Mouse (Mus musculus) left cerebral cortex, postnatal 10 days (tissue): ENCODE measurements around the gene Ints14. TPM values are rescaled to one million over a fixed set of nuclear protein-coding genes. Genes with fewer than 3 reads are reported as not detected.
"Not testable (repeated sequence)": the region's sequence is repeated elsewhere in the genome, so short reads cannot be mapped to it uniquely, and the experiment has no call there.

Experiments used
- DNase-seq, 2 experiments: peaks; one replicate each; pipeline ENCODE4 v3.0.0; 2021 to 2022; ENCODE audit warnings: low spot score in 2 of 2, mixed read lengths in 1 of 2; ENCODE audit errors: extremely low spot score in 1 of 2
- intact Hi-C: fragments of 180-260 bp; cut with DNase I; formaldehyde crosslinking; loops from one replicate; pipeline ENCODE4 v1.15.1; 2025
- total RNA-seq, 2 experiments: library from RNA; stranded (reverse); gene quantifications; 2 replicates each; pipeline ENCODE4 v1.2.3; 2021

The Ints14 gene
- total RNA-seq, 2 experiments from 2014 or later: 19.7 to 22.0 TPM

DNA sequence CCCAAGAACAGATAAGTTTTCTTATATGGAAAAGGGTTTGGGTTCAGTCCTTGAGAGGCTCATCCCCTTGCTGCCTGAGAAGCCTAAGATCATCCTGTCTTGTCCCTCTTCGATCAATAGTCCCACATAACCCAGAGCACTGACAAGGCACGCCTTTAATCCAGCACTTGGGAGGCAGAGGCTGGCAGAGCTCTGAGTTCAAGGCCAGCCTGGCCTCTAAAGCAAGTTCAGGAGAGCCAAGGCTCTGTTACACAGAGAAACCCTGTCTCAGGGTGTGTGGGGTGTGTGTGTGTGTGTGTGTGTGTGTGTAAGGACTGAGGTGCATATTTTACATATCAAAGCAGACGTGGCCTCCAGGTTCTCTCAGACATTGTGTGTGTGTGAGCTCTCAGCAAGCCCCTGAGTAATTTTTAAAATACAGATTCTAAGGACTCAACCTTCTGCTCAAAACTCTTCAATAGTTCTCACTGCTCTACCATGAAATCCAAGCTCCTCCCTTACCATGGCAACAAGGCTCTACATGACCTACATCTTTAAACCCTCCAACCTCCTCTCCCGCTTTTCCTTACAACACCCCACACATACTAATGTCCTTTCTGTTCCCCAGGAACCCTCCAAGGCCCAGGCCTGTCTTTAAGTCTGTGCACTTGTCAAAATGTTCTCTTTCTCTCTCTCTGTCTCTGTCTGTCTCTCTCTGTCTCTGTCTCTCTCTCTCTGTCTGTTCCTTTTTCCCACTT, 55.7 kb downstream of the Ints14 start:
- no peak for DNase-seq
- intact Hi-C loops: no loop called here

DNA sequence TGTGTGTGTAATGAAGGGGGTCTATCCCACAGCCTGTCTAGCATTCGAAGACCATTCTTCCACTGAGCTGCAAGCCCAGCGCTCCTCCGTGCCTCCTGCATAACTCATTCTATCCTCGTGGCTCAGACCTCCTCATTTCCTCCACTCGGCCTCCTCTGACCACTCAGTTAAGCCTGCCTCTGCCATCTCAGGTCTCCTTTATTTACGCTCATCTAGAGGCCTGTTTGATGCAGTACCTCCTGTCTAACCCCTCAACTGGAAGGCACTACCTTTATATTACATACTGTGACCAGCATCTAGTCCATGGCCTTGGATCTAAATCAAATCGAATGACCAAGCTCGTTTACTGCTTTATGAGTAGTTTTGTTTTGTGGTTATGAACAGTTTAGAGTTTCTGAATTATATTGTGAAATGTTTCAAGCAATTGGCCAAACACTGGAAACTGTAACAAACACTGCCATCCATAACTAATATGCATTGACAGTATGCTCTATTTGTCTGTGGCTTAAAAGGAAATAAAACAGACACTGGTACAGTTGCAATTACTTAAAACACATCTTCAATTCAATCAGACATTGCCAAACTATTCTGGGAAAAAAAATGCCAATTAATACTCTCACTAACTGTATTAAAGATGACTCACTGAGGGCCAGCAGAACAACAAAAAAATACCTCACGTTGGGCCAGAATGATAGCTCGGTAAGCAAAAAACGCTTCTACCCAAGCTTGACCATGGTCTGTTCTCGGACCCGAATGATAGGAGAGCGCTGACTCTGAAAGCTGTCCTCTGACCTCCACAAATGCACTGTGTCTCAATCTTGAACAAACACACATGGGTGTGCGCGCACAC, 56.5 kb downstream of the Ints14 start:
- intact Hi-C loops: no loop called here
- no peak for DNase-seq

GRCm38 (mm10) chr9:65017896-65018295, 57.2 kb downstream of the Ints14 start:
- no peak for DNase-seq
- intact Hi-C loops: no loop called here

DNA sequence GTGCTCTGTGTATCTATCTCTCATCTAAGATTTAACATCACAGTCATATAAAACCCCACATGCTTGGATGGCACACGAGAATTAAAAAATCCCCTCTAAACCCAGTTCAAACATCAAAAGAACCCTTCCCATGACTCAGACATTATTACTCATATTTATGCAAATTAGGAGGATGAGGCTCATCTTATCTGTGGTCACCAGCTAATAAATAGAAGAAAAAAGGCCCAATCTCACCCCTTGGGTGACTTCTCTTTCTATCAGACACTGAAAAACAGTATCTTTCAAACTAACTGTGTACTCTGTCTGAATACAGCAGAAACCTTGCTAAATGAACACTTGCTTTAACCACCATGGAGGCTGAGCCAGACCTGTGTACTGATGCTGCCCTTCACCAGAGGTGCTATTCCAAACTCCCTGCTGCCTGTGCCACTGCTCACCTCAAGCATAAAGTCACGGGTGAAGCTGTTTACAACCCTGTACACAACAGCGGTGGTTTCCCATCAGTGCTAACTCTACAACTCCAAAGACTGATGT, 58.0 kb downstream of the Ints14 start:
- intact Hi-C loops: no loop called here
- DNase-seq: no peak

DNA sequence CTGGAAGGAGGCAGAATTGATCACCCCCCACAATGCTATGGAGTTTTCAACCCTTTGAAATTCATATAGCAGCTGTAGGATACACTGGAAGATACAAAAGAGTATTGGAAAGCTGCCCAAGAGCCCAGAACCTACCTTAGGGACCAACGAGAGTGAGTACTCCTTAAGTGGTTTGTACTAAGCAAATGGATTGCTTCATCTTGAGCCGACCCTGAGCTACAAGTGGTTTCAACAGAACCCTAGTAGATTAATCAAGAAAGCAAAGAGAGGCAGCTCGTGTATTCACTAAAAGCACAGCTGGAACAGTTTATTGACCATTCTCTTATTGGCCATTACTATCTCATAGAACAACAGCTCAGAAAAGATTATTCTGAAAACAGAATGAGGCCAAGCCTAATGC, 58.4 kb downstream of the Ints14 start:
- DNase-seq: no peak
- intact Hi-C loops: no loop called here

- no peak for DNase-seq
- intact Hi-C loops: no loop called here
These were observed 59.4 kb downstream of the Ints14 start for GRCm38 (mm10) chr9:65020128-65020527.

- intact Hi-C loops: no loop called here
- DNase-seq: peak; percentile 87 to 95
These were observed 60.5 kb downstream of the Ints14 start, which contains the start of gene Hacd3 for GRCm38 (mm10) chr9:65020991-65021886. TSS of gene Hacd3 (minus strand) at chr9:65021693.

GRCm38 (mm10) chr9:65021887-65022579, 61.3 kb downstream of the Ints14 start:
- DNase-seq: no peak
- intact Hi-C loops: no loop called here

DNA sequence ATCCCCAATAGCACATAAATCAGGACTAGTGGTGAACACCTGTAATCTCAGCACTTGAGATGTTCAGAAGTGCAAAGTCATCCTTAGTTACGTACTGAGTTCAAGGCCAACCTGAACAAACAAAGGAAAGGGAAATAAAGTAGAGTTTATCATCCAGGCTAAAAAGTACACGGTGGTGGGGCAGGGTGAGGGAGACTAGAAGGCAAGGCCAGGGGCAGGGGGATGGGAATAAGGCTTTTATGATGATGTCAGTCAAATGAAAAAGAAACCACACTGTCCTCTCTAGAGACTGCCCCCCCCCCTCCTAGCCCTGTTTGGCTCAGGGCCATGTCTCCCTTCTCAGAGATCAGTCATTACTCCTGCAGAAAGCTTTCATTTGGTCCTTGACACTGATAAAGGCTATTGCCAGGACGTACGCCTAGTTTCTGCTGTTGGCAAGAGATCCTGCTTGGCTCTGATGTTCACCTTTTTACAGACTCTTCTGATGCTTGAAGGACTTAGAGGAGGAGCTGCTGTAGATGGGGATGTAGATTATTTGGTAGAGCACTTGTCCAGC, 62.0 kb downstream of the Ints14 start:
- DNase-seq: no peak
- intact Hi-C loops: no loop called here

- intact Hi-C loops: no loop called here
- no peak for DNase-seq
These were observed 62.7 kb downstream of the Ints14 start for GRCm38 (mm10) chr9:65023447-65023846.

DNA sequence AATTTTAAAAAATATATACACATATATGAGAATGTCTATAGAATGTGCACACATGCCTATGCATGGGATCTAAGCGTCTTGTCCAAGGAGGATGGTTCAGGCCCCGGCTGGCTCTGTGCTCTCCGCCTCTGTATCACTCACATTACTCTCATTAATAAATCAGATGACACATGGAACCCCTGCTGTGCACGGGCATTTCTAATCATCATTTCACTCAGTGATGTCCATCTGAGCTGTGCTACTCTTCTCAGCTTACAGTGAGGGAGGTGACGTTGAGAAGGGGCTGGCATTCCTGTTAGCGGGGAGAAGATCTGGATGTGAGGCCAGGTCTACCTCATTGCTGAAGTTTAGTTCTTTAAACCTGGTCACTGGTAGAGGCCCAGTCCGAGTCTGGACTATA, 66.5 kb downstream of the Ints14 start:
- intact Hi-C loops: no loop called here
- no peak for DNase-seq

DNA sequence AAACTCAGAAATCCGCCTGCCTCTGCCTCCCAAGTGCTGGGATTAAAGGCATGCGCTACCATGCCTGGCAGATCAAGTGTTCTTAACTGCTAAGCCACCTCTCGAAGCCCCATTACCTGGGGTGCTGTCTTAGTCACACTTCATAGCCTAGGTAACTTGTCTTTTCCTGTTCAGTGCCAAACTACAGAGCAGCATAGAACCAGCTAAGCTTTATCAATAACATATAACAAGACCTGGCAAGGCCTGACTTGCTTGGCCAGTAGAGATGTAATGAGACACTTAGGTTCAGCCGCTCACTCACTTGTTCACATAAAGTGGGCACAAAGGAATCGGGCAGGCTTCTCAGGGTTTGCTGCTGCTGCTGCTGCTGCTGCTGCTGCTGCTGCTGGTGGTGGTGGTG, 67.6 kb downstream of the Ints14 start:
- no peak for DNase-seq
- intact Hi-C loops: no loop called here

- intact Hi-C loops, DNase-seq: not testable (repeated sequence)
These were observed 70.7 kb downstream of the Ints14 start for GRCm38 (mm10) chr9:65031355-65031754.

- intact Hi-C loops: no loop called here
- DNase-seq: no peak
These were observed 71.2 kb downstream of the Ints14 start for GRCm38 (mm10) chr9:65031894-65032268.

GRCm38 (mm10) chr9:65032269-65033108, 71.8 kb downstream of the Ints14 start, which contains the start of gene Dpp8:
TSS of gene Dpp8 (plus strand) at chr9:65032414.
- intact Hi-C loops: no loop called here
- DNase-seq: peak; percentile 88 to 96

- DNase-seq: peak; percentile 53 to 63
- intact Hi-C loops: no loop called here
These were observed 75.8 kb downstream of the Ints14 start for GRCm38 (mm10) chr9:65036456-65036855.
